Mouse (Mus musculus) bone marrow, adult 2 months (tissue): ENCODE measurements at regions not wholly inside any gene's neighbourhood (a gene's known extent, or its start where the extent isn't known, plus 50 kb on each side); places are given as distances from the start of the nearest gene placed in this dataset.

Experiments
- H3K27ac ChIP-seq: fragments of 200-500 bp; 2 replicates; pipeline ENCODE4 v1.5.1; 2012; ENCODE audit warnings: low read depth, mild to moderate bottlenecking, control low read depth, inconsistent platforms, low read length; ENCODE audit not compliant: control insufficient read depth, poor library complexity, insufficient read depth
- H3K4me1 ChIP-seq: fragments of 200-500 bp; 2 replicates; pipeline ENCODE4 v1.6.1; 2011; ENCODE audit warnings: low read length; ENCODE audit not compliant: control insufficient read depth, insufficient read depth
- H3K4me3 ChIP-seq: fragments of 200-500 bp; replicated peaks from 2 replicates; pipeline ENCODE3; 2011; ENCODE audit warnings: mild to moderate bottlenecking, low read depth, low read length, control low read depth; ENCODE audit not compliant: control insufficient read depth
- CTCF ChIP-seq: fragments of 200-500 bp; IDR thresholded peaks from 2 replicates; pipeline ENCODE4 v1.5.1; 2011; ENCODE audit warnings: low read length, control low read depth; ENCODE audit not compliant: control insufficient read depth, insufficient read depth
- POLR2A ChIP-seq: fragments of 200-500 bp; IDR thresholded peaks from 2 replicates; pipeline ENCODE4 v1.6.1; 2011; ENCODE audit warnings: low read depth, mild to moderate bottlenecking, control low read depth, low read length, borderline replicate concordance; ENCODE audit not compliant: control insufficient read depth
- WGBS: fragments of 180-500 bp; shearing (Covaris S2); methylation state at CpG from one replicate; pipeline ENCODE4 v1.1.7; 2018; 5-methylcytosine and 5-hydroxymethylcytosine counted together

DNA sequence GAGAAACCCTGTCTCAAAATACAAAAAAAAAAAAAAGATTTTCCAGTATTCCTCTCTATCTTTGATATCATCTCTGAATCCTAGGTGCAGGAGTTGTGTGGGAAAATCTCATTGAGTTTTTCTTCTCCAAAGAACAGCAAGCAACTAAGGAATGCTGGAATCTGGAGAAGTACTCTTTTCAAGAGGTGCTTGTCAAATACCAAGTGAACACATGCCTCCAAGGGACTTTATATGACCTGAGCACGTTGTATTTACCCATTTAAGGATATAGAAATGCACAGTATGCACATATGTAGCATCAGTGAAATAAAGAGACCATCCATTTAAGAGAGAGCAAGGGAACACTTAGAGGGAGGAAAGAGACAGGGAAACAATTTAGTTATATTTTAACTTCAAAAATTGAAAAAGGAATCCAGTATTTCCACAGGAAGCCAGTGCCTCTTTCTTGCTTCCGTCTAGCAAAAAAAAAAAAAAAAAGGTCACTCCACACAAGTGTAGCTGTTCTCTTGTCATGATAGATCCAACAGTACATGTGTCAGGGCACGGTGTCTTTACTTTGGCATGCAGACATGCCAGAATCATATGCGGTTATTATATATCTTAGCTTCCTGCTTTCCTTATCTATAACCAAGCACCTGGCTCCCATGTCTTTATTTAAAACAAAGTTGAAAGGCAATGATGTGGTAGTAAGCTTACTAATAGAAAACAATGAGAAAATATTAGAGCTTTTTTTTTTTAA, 212.1 kb upstream of the Etaa1 start:
- Histone ChIP-seq H3K4me3 (no peak overlapping the region), H3K27ac (no peak overlapping the region), H3K4me1 (no peaks in the 10 kb centered on the region)
- WGBS = 30% methylated on average over 4 of the region's 4 CpGs
- TF ChIP-seq CTCF = no peak
- no peak for TF ChIP-seq POLR2A

DNA sequence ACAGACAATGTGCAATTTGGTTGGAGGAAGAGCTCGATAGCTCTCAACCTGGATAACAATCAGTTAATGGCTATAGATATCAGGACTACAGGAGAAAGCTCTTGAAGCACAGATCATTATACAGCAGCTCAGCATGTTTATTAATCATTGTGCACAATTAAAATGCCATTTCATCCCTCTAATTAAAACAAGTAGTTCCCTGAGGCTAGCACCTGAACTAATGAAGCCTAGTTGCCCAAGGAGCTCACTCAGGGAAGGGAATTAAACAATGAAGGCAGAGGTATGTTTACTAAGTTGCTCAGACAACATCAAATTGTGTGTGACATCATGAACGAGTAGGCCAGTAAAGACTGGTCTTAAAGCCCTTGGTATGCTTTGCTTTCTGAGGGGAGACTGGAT, 210.3 kb upstream of the Etaa1 start:
- Histone ChIP-seq H3K4me1 (no peaks in the 10 kb centered on the region), H3K27ac (no peak overlapping the region), H3K4me3 (no peak overlapping the region)
- no peak for TF ChIP-seq POLR2A
- TF ChIP-seq CTCF = no peak
- 77% methylated on average over 2 of the region's 2 CpGs for WGBS

DNA sequence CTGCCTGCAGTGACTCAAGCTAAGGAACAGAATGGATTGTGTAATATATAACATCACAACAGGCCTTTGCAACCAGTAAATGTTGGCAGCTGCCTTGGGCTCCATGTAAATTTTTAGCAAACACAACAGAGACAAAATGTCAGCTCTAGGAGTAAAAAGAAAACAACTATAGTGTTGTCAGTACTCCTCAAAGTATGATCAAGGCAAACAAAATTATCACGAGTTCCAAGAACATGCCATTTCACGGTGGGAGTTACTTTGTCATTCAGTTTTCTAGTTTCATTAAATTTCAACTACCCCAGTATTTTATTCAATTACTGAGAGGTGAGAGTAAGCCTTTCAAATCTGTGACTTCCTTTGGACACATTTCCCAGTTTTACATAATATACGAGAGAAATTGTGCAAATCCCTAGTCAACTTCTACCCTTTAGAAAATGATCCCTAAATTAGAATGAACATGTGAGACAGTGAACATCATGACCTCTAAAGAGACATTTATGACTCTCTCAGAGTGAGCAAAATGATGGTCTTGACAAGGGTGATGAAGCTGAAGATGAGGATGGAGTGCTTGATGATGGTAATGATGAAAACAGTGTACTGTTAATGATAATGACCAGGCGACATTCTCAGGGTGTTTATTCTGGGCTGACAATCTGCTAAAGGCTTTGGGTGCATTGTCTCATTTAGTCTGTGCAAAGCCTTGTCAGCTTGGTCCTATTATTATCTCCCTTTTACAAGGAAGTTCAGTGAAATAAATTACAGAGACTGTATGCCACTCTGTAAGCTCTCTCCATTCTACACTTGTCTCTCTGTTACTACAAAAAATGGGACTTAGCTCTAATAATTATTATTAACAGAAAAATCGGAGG, 209.7 kb upstream of the Etaa1 start:
- TF ChIP-seq POLR2A (no peak), CTCF (no peak)
- H3K4me3 ChIP-seq = no peak overlapping the region
- H3K4me1 ChIP-seq = no peaks in the 10 kb centered on the region
- WGBS = 81% methylated on average over 5 of the region's 5 CpGs
- no peak overlapping the region for H3K27ac ChIP-seq

DNA sequence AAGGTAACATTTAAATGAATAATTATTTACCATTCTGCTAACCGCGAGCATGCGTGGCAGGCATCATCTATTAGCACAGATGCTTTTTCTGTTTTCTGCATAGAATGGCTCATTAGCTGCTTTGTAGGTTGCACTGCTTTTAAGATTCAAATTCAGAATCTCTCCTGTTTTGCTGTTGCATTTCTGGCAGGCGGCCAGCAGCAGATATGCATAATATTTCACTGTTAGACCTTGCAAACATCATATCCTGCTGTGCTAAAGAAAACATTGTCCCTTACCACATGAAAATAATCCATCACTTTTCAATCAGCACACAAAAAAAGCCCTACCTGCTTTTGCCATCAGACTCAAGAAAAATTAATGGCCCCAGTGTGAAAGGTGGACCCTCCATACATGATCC, 202.8 kb upstream of the Etaa1 start:
- H3K4me1 ChIP-seq = no peaks in the 10 kb centered on the region
- H3K27ac ChIP-seq = no peak overlapping the region
- 82% methylated on average over 4 of the region's 4 CpGs for WGBS
- no peak overlapping the region for H3K4me3 ChIP-seq
- no peak for TF ChIP-seq CTCF
- TF ChIP-seq POLR2A = no peak

DNA sequence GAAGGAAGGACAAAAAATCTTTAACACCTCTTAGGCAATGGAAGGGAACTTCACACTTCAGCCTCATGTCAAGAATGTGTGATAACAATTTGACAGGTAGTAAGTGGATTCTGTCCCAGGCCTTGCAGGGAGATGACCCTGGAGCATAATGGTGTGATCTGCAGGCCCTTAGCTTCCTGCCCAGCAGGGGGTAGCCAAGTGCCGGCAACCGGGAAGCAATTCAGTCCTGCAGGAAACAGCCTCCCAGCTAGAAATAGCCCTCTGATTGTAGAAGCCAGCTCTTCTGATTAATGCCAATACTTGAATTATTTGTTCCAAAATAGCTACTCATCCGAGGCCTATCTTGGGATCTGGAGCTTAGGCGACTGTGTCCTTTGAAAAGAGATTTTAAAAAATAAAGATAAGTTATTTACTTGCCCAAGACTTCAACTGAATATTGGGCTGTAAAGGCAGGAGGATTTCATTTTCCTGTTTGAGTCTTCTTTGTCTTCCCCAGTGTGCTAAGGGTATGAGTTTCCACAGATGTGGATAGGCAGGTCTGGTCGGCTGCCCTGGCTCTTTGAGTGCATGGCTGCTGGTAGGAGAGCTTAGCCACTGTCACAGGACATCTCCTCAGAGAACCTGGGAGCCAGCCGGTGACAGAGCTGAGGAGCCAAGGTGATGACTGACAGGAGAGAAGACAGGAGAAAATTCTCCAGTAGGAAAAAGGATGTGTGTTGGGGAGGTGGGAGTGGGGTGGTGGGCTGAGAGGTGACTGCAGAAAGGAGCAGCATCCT, 198.3 kb upstream of the Etaa1 start:
- H3K4me1 ChIP-seq = no peaks in the 10 kb centered on the region
- 31% methylated on average over 6 of the region's 6 CpGs for WGBS
- peak; percentile 6; the same call in 1 of the 2 replicates for TF ChIP-seq CTCF
- TF ChIP-seq POLR2A = no peak
- no peak overlapping the region for H3K4me3 ChIP-seq
- H3K27ac ChIP-seq = no peak overlapping the region

DNA sequence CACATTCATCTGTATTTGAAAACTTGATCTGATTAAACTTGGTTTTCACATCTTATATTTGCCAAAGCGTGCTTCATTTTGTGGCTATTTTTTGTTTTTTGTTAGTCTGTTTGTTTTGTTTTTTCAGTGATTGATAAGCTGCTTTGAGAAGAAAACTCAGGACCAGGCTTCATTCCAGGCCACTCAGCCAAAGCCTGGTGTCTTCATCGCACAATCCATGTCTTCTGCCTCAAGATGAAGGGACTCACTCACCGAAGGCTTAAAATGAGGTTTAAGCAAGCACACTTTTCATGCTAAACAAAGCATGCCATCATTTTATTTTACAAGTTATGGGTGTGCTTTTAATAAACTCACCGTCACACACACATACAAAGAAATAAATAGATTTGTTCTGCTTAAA, 197.7 kb upstream of the Etaa1 start:
- H3K27ac ChIP-seq = no peak overlapping the region
- TF ChIP-seq POLR2A = no peak
- no peak for TF ChIP-seq CTCF
- H3K4me1 ChIP-seq = no peaks in the 10 kb centered on the region
- H3K4me3 ChIP-seq = no peak overlapping the region
- 79% methylated on average over 4 of the region's 4 CpGs for WGBS

DNA sequence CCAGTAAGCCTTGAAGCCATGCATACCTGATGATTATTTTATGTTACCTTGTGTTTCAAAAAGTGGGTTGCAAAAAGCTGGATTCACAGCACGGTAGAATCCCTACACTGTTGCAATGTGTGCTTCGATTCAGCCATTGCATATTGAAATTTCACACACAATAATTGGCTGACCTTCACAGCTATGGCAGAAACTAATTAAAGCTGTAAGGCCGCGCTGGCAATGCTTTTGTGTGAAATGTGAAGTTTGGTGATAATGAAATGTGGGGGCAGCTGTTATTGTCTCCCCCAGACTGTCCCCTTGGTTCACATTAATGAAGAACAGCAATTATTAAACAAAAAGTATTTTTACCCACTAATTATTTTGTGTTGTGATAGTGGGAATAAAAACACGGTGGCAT, 173.8 kb upstream of the Etaa1 start:
- no peaks in the 10 kb centered on the region for H3K4me1 ChIP-seq
- H3K4me3 ChIP-seq = no peak overlapping the region
- TF ChIP-seq CTCF (no peak), POLR2A (no peak)
- H3K27ac ChIP-seq = no peak overlapping the region
- WGBS = 78% methylated on average over 5 of the region's 5 CpGs

DNA sequence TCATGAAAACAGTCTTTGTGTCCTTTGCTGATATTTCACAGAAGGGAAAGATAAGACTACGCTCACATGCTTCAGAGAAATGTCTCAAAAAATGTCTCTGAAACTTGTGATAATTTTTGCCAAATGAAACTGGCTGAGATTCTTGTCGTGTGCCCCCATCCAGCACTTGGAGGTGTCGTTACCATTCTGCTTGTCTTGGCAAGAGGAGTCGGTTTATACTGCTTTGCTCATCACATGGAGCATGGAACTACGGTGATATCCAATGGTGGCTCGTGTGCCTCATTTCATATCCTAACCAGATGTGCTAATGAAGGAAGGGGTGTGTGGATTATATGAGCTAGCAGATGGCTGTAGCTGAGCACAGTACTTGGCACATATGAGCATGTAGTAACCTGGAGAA, 169.4 kb upstream of the Etaa1 start:
- WGBS = 79% methylated on average over 6 of the region's 6 CpGs
- TF ChIP-seq POLR2A = no peak
- TF ChIP-seq CTCF = no peak
- no peak overlapping the region for H3K4me3 ChIP-seq
- no peaks in the 10 kb centered on the region for H3K4me1 ChIP-seq
- H3K27ac ChIP-seq = no peak overlapping the region
